Mouse (Mus musculus) liver (tissue): ENCODE measurements around the gene Pax5.

Experiments
- DNase-seq: peaks from one replicate; pipeline ENCODE4 v3.0.0-alpha.2; 2020; ENCODE audit warnings: mixed read lengths

Gene Pax5

DNA sequence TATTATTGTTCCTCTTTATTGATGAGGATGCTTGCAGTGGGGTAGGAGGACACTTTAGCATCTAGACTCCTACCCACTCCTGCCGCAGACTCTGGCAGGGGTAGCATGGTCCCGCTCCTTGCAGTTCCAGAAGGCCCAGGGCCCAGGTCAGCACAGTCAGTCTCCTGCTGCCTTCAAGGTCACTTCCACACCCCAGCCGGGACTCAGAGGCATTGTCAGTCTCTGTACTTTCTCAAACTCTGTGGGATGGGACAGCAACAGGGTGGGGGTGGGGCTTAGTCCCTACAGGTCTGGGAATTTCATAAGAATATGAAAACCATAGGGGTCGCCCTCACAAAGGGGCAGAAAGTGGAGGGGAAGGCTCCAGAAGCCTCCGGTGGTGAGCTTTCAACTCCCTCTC is 177.0 kb downstream of the Pax5 start:
- DNase-seq: no peak

DNA sequence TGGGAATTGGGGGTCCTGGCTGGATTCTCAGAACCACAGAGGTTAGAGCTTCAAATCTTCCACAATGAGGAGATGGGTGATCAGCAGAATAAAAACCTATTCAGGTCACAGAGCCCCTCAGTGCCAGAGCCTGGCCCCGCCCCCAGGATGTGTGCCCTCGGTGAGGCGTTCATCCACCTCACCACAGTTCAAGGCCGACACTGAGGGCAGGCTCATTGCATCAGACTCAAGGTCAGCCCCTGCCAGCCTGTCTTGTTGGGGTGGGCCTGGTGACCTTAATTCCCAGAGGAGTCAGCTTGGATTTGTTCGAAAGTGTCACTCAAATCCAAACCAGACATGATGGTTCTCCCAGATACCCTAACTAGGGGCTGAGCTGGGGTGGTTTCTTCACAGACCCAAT is 177.6 kb downstream of the Pax5 start:
- no peak for DNase-seq

DNA sequence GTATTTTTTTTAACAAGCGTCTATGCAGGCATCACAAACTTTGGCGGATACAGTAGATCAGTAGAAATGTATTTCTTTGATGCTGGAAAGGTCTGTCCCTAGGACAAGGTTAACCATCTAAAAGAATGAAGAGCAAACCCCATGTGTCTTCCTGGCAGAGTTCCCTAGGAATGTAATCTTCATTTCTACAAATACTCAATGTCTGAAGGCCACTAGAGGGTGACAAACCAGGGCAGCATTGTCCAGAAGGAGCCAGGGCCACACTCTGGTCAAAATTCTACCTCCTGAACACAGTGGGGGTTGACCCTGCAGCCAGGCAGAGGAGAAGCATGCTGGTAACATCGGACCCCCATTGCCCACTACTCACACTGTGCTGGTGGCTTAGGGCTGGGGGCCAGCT is 185.0 kb downstream of the Pax5 start:
- no peak for DNase-seq

DNA sequence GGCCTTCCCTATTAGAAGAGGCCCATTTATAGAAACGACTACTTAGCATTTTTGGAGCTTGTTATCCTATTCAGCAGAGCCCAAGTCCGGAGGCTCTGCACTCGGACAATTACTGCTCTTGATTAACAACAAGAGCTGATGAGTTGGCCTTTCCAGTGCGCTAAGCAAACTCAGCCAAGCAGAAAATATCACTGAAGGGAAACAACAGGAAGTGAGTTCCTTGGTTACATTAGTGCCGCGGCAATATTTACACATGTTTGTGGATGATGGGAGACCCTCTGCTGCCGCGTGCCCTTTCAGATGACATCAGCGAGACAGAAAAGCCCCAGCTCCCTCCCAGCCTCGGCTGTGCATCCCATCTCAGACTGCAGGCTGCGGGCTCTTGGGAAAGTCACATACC is 191.4 kb downstream of the Pax5 start:
- no peak for DNase-seq

DNA sequence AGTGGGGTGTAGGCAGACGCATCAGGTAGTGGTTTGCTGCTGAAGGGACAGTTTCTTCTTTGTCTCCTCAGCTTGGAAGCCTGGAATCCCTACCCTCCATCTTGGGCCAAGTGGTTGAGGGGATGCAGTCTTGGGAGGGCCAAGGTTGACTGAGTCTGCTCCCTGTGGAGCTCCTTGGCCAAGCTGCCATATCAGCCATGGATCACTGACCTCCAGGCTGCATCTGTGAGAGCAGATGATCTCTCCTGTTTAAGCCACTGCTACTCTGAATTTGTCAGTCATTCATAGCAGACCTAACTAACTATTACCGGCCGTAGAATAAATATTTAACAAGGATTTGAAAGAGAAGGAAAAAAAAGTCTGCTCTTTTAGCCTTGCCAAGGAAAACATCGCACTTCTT is 196.3 kb downstream of the Pax5 start:
- no peak for DNase-seq

DNA sequence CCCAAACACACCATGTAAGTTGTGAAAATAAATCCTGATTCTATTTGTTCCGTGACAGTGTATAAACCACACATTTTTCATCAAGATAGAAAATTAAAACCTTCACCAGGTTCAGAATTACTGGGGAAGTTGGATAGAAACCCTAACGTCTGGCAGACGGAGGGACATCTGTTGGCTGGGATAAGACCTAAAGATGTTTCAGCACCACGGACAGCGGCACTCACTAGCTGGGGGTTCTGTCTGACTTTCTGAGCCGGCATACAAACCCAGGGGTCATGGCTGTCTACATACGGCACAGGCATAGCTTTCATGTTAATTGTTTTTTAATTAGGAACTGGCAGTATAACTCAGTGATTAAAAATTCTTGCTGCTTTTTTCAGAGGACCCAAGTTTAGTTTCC is 198.6 kb downstream of the Pax5 start:
- peak; percentile 65 for DNase-seq

DNA sequence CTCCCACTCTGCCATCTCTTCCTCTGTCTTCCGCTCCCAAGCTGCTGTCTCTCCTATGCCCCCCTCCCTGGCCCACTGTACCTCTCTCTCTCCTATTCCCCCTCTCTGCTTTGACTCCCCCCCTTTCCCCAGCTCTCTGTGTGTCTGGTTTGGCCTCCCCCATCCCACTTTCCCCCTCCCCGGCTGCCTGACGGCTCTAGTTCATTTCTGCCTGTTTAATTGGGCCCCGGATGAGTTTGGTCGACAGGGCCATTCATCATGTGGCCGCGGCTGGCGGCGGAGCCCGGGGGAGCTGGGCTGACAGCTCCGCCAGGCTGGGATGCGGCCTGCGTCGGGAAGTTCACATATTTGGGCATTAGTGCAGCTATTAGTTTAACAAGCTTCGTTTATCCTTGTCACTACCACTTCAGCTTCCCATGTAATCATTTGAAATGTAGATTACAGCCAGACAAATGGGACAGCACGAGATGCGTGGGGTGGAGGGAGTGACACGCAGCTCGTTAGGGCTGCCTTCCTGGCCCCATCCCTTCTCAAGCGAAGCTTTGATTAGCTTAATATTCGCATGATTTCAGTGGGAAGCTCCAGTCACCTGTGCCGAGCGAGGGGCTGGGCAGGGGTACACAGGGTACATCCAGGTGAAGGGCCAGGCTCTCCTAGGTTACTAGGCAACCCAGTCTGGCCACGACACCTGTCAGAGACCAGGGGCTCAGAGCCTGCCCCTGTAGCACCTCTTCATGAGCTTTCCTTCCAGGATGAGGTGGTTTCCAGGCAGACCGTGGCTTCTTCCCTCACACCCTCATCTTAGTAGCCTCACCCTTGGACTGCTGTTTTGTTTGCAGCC is 201.7 kb downstream of the Pax5 start:
- peak; percentile 27 for DNase-seq

DNA sequence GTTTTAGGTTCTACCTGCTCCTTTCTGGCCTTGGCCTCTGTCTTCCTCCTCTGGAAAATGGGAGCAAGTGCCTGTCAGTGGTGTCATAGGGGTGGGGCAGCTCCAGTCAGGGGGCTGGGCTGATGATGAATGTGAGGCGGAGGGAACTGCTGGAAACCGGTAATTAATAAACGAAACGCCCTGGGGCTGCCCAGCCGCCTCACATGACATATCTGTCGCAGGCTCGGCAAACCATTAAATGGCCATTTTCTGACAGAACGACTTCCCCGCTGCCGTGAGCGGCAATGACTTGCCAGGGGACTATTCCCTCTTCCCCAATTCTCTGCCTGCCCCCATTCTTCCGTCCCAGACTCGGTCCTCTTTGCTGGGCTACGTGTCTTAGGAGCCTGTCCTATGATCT is 202.4 kb downstream of the Pax5 start:
- no peak for DNase-seq

DNA sequence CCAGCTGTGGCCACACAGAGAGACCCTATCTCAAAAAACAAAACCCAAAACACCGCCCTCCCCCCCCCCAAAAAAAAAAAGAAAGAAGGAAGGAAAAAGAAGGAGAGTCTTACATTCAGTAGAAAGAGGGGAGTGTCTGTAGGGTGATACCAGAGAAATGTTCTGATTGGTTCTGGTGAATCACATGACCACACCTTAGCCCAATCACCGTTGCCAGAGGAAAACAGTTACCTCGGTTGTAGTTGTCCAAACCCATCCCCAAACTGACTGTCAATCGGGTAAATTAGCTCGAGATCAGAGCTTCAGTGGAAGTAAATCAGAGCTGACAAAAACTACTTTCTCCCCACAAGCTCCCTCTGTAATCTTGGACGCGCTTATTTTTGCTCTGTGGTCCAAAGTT is 205.3 kb downstream of the Pax5 start:
- no peak for DNase-seq

DNA sequence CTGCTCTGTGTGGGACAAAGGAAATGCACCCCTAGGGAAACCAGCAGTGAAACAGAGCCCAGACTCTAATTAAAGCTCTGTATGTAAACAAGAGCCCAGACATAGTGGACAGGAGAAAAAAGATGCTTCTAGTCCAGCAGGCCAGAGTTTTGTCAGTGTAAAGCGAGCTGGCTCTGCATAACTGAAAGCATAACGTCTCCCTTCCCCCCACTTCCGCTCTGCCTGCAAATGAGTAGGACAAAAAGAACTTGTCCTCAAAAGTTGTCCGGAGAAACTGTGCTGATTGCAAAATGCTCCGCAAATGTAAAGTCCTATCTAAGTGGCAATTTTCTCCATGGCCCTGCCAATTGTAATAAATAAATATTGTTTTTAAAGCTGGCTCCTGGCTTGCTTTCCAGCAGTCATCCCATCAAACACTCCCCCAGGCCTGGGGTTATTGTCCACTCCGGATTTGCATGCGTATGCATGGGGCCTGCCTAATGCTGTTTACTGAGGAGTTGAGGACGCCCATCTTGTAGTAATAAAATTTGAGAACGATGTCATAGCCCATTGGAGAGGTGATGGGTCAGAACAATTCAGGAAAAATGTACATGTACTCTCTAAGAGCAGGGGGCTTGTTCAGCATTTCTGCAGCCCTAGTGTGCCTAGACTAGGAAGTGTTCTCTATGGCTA is 208.0 kb downstream of the Pax5 start:
- DNase-seq: no peak

DNA sequence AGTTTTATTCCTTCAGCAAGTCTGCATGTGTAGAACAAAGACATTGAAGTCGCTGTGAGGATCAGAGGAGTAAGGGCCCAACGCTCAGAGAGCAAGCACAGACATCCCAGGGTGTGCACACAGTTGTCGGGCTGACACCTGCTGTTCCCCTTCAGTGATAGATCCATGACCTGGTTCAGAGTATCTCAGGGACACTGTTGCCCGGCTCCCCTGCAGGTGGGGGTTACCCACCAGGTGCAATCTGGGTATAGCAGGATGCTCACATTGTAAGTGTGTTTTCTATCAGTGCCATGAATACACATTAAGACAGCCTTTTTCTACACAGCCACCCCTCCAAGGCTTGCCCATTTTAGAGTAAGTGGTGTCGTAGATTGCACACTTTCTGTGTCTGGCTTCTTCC is 212.1 kb downstream of the Pax5 start:
- no peak for DNase-seq

DNA sequence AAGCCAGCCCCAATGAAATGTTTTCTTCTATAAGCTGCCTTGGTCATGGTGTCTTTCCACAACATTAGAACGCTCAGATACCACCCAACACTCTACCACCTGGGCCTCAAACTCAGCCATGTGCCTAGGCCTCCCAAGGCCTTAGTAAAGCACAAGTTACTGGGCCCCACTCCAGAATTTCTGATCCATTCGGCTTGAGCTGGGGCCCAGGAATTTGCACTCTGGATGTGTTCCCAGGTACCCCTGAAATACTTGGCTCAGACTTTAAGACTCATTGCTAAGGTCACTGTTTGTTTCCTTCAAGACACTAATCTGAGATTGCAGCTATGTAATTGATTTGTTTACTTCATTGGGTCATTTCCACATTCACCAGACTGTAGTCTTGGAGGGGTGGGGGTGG is 214.5 kb downstream of the Pax5 start:
- no peak for DNase-seq

DNA sequence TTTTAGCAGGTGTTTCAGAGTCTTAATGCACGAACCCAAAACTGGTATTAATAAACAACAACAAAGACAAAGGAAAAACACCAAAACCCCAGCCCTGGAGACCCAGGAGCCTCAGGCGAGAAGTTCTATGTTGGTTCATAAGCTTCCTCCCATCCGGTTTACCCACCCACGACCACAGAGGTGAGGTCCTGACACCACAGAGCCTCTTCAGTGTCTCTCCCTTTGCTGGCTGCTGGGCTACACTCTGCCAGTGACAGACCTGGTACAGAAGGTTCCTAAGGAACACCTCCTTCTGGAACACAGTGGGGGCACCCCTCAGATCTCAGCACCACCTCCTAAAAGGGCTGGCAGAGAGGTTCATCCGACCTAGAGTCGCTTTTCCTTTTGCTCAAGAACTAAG is 216.5 kb downstream of the Pax5 start:
- no peak for DNase-seq

DNA sequence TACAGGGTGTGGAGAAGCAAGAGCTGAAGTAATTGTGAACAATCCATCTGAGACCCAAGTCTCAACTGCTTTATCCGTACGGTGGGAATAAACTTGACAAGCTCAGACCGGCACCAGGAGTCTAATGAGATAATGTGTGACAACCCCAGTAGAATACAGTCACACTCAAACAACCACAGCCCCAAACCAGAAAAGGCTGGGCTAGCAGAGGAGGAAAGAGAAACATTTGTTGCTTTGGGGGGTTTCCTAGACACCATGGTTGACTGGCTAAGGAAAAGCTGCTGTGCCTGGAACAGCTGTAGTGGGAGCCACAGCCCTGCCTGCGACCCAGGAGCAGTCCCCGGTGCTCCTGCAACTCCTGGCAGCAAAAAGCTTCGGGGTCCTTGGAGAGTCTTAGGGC is 219.4 kb downstream of the Pax5 start:
- DNase-seq: no peak

DNA sequence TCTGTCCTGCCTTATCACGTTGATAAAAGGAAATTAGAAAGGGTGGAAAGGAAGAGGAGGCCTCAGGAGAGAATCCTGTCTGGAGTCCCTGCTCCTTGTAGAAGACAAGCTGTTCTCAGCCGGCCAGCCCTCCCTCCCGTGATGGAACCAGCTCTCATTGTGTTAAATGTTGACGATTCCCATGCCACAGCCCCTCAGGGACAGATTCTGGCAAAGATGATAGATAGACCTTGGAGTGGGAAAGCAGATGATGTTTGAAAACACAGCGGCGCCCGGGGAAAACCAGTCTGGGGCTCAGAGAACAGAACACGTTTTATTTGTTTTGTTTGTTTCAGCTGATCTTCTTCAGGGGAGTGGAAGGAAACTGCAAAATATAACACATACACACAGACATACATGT is 221.6 kb downstream of the Pax5 start:
- no peak for DNase-seq

DNA sequence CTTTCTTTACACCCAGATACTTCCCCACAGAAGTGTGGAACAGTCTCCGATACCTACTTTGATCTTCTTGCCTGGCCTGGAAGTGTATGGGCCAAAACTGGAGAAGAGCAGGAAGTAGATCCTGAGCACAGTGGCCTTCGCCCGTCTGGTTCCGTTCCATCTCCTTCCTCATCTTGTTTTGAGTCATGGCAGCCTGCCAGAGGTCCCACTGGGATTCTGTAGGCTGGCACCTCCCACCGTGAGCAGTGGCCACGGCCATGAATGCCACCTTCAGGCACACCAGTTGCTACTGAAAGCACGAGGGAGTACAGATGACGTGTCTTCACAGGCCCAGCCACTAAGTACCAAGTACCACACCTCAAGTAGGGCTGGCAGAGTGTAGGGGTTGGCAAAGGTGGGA is 222.1 kb downstream of the Pax5 start:
- DNase-seq: no peak

DNA sequence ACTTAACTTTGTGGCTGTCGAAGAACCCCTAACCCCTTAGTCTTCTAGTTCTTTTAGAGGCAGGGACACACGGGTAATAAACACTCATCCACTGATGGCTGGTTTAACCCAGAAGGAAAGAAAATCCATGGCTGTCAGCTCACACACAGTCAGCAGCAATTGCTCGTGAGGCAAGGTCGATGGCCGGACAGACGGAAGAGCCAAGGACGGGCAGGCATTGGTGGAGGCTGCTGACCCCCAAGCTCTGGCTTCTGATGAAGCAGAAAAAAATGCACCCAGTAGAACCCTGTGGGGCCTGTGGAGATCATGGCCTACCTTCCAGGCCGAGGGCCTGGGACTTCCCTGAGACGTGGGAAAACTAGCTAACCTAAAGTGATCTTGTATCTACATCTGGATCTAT is 227.4 kb downstream of the Pax5 start:
- DNase-seq: no peak

DNA sequence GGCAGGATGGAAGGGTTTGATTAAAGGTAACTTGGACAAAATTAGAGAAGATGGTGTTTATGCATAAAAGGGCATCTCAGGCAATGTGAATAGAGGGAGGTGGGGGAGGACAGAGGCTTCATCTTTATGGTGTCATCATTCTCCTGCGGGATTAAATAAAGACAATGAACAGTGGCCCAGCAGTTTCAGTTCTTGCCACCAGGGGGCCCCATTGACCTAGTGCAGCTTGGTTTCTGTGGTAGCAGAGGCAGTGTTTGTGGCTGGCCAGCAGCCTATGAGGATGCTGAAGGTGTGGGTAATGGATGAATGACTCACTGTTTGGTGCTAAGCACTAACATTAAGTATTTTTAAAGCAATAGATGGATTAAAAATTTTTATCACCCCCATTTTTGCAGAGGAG is 230.5 kb downstream of the Pax5 start:
- DNase-seq: no peak
